Mouse (Mus musculus) layer of hippocampus, postnatal 10 days (tissue): ENCODE data around the gene Gm28305. TPM values are rescaled to one million over a fixed set of nuclear protein-coding genes. Genes with fewer than 3 reads are reported as not detected.

Experiments
- total RNA-seq, 2 experiments: library from RNA; stranded (reverse); gene quantifications; 2 replicates each; pipeline ENCODE4 v1.2.3; 2021

The Gm28305 gene
- total RNA-seq, 2 experiments from 2014 or later = not detected

Other genes starting within 250 kb of the Gm28305 start
- 10 to 100 TPM in 1 of 2 experiments, 1 to 10 TPM in 1; 8.2 to 12.0 TPM for gene Nphp3, start 38.1 kb upstream of the Gm28305 start, total RNA-seq
- 10 to 100 TPM; 43.4 to 46.5 TPM for gene Uba5, start 22.5 kb downstream of the Gm28305 start, total RNA-seq
- gene Acad11, start 22.7 kb downstream of the Gm28305 start, total RNA-seq = 10 to 100 TPM; 15.8 to 20.9 TPM
- gene Ackr4, start 86.3 kb downstream of the Gm28305 start, total RNA-seq = under 1 TPM; 0.23 to 0.40 TPM
- gene Dnajc13, start 222.3 kb downstream of the Gm28305 start, total RNA-seq = 10 to 100 TPM; 71.0 to 71.3 TPM